In the genomic region with DNA sequence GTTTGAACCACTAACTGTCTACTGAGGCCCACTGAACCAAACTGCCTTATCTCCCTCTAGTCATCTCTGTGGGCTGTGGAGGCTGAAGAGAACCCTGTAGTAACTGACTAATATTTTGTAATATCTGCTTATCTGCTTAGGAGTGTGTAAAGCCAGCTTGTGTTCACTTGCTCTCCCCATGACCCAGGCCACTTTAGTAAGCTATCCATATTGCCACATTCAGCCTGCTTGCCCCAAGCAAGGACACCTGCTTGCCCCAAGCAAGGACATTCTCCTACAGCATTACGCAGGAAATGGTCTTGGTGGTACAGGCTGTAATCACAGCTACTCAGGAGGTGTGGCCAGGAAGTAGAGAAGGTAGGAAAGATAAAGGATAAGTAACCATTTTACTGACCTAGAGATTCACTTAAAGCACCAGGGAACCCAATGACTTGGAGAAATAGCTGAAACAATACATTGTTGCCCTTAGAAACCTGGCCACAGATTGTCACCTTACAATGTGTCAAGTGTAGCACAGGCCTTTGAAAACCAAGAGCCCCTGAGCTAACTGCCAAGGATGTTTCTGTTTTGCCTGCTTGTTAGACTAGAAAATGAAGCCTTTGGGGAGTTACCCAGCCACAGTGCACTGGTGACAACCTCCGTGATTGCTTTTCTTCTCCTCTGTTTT, we compare ENCODE assay signal across 21 mouse cellular contexts. TPM values are rescaled to one million over a fixed set of nuclear protein-coding genes. Genes with fewer than 3 reads are reported as not detected.
DNase-seq lines count a peak whose midpoint lies in the region; ATAC-seq and TF ChIP-seq lines count a peak whose summit lies in the region.
"Had no signal": no experiment of that assay in that cellular context is flagged by ENCODE, and none has a peak within 500 bp of the region (broad histone marks: within the 10 kb centered on the region; RNA-seq: fewer than 3 reads in every experiment).

No protein-coding gene starts in this region.

- H3K9ac ChIP-seq in kidney, embryonic 15.5 days, result no peak overlapping the region
- H3K9ac ChIP-seq in ES-Bruce4 (ENCODE audit: low read depth, poor library complexity, severe bottlenecking), result no peak overlapping the region
- H3K9ac ChIP-seq: forebrain, postnatal 0 days; lung, embryonic 14.5 days had no signal

- no peak for TF ChIP-seq CTCF in ES-Bruce4 (IDR thresholded peaks at IDR 0.05; ENCODE audit: low read depth, low read length)

- no peaks in the 10 kb centered on the region for H3K36me3 ChIP-seq in kidney, embryonic 15.5 days
- no peaks in the 10 kb centered on the region for H3K36me3 ChIP-seq in ES-Bruce4 (ENCODE audit: control insufficient read depth, insufficient read depth, low read length, poor library complexity, severe bottlenecking)
- H3K36me3 ChIP-seq: limb, embryonic 10.5 days had no signal

- 0 out of 2 replicates have a peak overlapping the region, but pooled peaks have one; percentile 81 for H3K27ac ChIP-seq in kidney, embryonic 15.5 days
- peak overlapping the region; percentile 93 for H3K27ac ChIP-seq in ES-Bruce4 (ENCODE audit: insufficient read depth, low read length)
- H3K27ac ChIP-seq: hindbrain, postnatal 0 days; limb, embryonic 10.5 days had no signal

- intact Hi-C loops in heart, postnatal 14 days (cut with DNase I), result no loop called here

- ATAC-seq in kidney, embryonic 15.5 days (replicated peaks; ENCODE audit: low FRiP score), result no peak
- ATAC-seq in megakaryocyte, adult 5-6 weeks (ENCODE audit: poor library complexity, severe bottlenecking), result peak; percentile 69
- ATAC-seq: forebrain, postnatal 0 days; hindbrain, postnatal 0 days had no signal

- H3K4me1 ChIP-seq in kidney, embryonic 15.5 days, result peaks cover 7% of the 10 kb centered on the region; the same call in 1 of the 2 replicates
- peaks cover 2% of the 10 kb centered on the region for H3K4me1 ChIP-seq in ES-Bruce4 (ENCODE audit: control insufficient read depth, insufficient read depth, low read length)

- no peak overlapping the region for H3K4me2 ChIP-seq in kidney, embryonic 15.5 days
- H3K4me2 ChIP-seq: heart, embryonic 11.5 days; lung, embryonic 14.5 days; midbrain, embryonic 11.5 days had no signal

- 44% methylated on average over 2 of the region's 2 CpGs for WGBS in kidney, embryonic 15.5 days

- no peak overlapping the region for H3K4me3 ChIP-seq in kidney, embryonic 15.5 days (replicated peaks)
- H3K4me3 ChIP-seq in ES-Bruce4 (ENCODE audit: low read depth, low read length), result no peak overlapping the region
- H3K4me3 ChIP-seq: limb, embryonic 10.5 days had no signal

- no peak for DNase-seq in kidney, postnatal 36 days
- DNase-seq in induced T-regulatory cell, adult 2 months (ENCODE audit: low read depth), result peak; percentile 26
- no peak for DNase-seq in heart, postnatal 14 days
- no peak for DNase-seq in thymus, postnatal 0 days (ENCODE audit: low spot score)
- no peak for DNase-seq in c-Kit-positive CD71-positive TER-119-positive erythroid progenitor cells, embryonic 14.5 days (ENCODE audit: low spot score)
- DNase-seq: cerebellum, adult 11 months; cerebellum, postnatal 36 days; forebrain, postnatal 0 days; heart, postnatal 36 days; kidney, postnatal 4 days; lung, embryonic 14.5 days had no signal

- peak; percentile 96 for TF ChIP-seq EP300 in ES-Bruce4 (IDR thresholded peaks at IDR 0.05; ENCODE audit: insufficient read depth, low read depth, low read length)

- H3K9me3 ChIP-seq in kidney, embryonic 15.5 days (replicated peaks), result no peaks in the 10 kb centered on the region
- no peaks in the 10 kb centered on the region for H3K9me3 ChIP-seq in ES-Bruce4 (replicated peaks; ENCODE audit: control insufficient read depth, insufficient read depth, low read length, poor library complexity, severe bottlenecking)
- H3K9me3 ChIP-seq: limb, embryonic 10.5 days had no signal

- no peak for TF ChIP-seq POLR2A in ES-Bruce4 (IDR thresholded peaks at IDR 0.05; ENCODE audit: insufficient read depth, low read length)

- no peaks in the 10 kb centered on the region for H3K27me3 ChIP-seq in kidney, embryonic 15.5 days
- no peaks in the 10 kb centered on the region for H3K27me3 ChIP-seq in ES-Bruce4 (ENCODE audit: control insufficient read depth, insufficient read depth, low read length, poor library complexity, severe bottlenecking)

RNA-seq across cellular contexts. Expression of a gene that starts 6.7 kb away (rescaled TPM):
- polyA plus RNA-seq in kidney, embryonic 15.5 days (2015; fragmentation: Nextera tagmentation; extraction: Ambion mirVana), result 360 and 392 TPM in 2 replicates
- polyA plus RNA-seq in ES-Bruce4 (2011; ENCODE audit: insufficient read depth, insufficient read length, low read depth, missing spikeins), result 742 and 797 TPM in 2 replicates
- 193 and 196 TPM in 2 replicates for total RNA-seq in megakaryocyte, adult 5-6 weeks (2015)
- total RNA-seq in megakaryocyte, adult 5-6 weeks (2017), result 339 and 406 TPM in 2 replicates
- total RNA-seq in heart, postnatal 14 days (2021), result 100 to 1,000 TPM; 136 to 161 TPM
- 330 and 343 TPM in 2 replicates for polyA plus RNA-seq in thymus, postnatal 0 days (2015; fragmentation: Nextera tagmentation; extraction: Ambion mirVana)

RNA-seq across cellular contexts. Expression of a gene that starts 9.6 kb away (rescaled TPM):
- polyA plus RNA-seq in kidney, embryonic 15.5 days (2015; fragmentation: Nextera tagmentation; extraction: Ambion mirVana), result not detected in 2 replicates
- polyA plus RNA-seq in ES-Bruce4 (2011; ENCODE audit: insufficient read depth, insufficient read length, low read depth, missing spikeins), result 0.49 TPM in 1 of 2 replicates, not detected in the other
- 0.23 and 0.29 TPM in 2 replicates for total RNA-seq in megakaryocyte, adult 5-6 weeks (2015)
- not detected in 2 replicates for total RNA-seq in megakaryocyte, adult 5-6 weeks (2017)
- 1 to 10 TPM; 3.1 to 4.0 TPM for total RNA-seq in heart, postnatal 14 days (2021)
- polyA plus RNA-seq in thymus, postnatal 0 days (2015; fragmentation: Nextera tagmentation; extraction: Ambion mirVana), result 0.09 TPM in 1 of 2 replicates, not detected in the other
- total RNA-seq: forebrain, postnatal 0 days; hindbrain, postnatal 0 days; layer of hippocampus, postnatal 25 days had no signal
- polyA plus RNA-seq: C2C12; embryonic facial prominence, embryonic 11.5 days; forebrain, postnatal 0 days; hindbrain, postnatal 0 days; limb, embryonic 10.5 days; lung, embryonic 14.5 days; midbrain, embryonic 11.5 days had no signal

RNA-seq across cellular contexts. Expression of a gene that starts 31.2 kb away (rescaled TPM):
- polyA plus RNA-seq in kidney, embryonic 15.5 days (2015; fragmentation: Nextera tagmentation; extraction: Ambion mirVana), result 0.44 and 0.69 TPM in 2 replicates
- 2.6 TPM in 2 replicates for polyA plus RNA-seq in ES-Bruce4 (2011; ENCODE audit: insufficient read depth, insufficient read length, low read depth, missing spikeins)
- total RNA-seq in megakaryocyte, adult 5-6 weeks (2015), result 0.21 TPM in 1 of 2 replicates, not detected in the other
- 0.77 TPM in 1 of 2 replicates, not detected in the other for total RNA-seq in megakaryocyte, adult 5-6 weeks (2017)
- under 1 TPM; 0.32 to 0.43 TPM for total RNA-seq in heart, postnatal 14 days (2021)
- 0.34 TPM in 1 of 2 replicates, not detected in the other for polyA plus RNA-seq in thymus, postnatal 0 days (2015; fragmentation: Nextera tagmentation; extraction: Ambion mirVana)
- polyA plus RNA-seq: embryonic facial prominence, embryonic 11.5 days; forebrain, postnatal 0 days had no signal

RNA-seq across cellular contexts. Expression of a gene that starts 42.2 kb away (rescaled TPM):
- 192 and 209 TPM in 2 replicates for polyA plus RNA-seq in kidney, embryonic 15.5 days (2015; fragmentation: Nextera tagmentation; extraction: Ambion mirVana)
- polyA plus RNA-seq in ES-Bruce4 (2011; ENCODE audit: insufficient read depth, insufficient read length, low read depth, missing spikeins), result 131 and 143 TPM in 2 replicates
- 21.0 and 27.3 TPM in 2 replicates for total RNA-seq in megakaryocyte, adult 5-6 weeks (2015)
- total RNA-seq in megakaryocyte, adult 5-6 weeks (2017), result 4.7 and 8.5 TPM in 2 replicates
- 10 to 100 TPM; 14.3 to 19.8 TPM for total RNA-seq in heart, postnatal 14 days (2021)
- polyA plus RNA-seq in thymus, postnatal 0 days (2015; fragmentation: Nextera tagmentation; extraction: Ambion mirVana), result 163 and 181 TPM in 2 replicates
